In the genomic region with DNA sequence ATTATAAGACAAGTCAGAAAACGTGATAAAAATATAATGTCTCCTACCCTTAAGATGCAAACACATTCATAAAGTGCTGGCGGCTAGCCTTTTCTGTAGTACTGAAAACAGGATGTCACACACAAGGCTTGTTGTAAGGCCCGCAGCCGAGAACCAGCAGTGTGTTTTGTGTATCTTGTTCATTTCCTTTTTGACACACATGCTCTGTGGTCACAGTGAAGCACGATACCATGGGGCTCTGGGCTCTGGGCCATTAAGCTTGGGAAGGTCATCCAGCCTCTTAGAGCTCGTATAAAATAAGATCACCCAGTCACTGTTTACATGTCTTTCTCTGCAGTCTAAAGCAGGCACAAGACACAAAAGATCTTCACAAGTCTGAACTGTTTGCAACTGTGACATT, we compare ENCODE assay signal across 11 mouse cellular contexts.
DNase-seq lines count a peak whose midpoint lies in the region; ATAC-seq and TF ChIP-seq lines count a peak whose summit lies in the region.
"Had no signal": no experiment of that assay in that cellular context is flagged by ENCODE, and none has a peak within 500 bp of the region (broad histone marks: within the 10 kb centered on the region; RNA-seq: fewer than 3 reads in every experiment).

No protein-coding gene starts in this region.

- no peak for TF ChIP-seq CTCF in gastrocnemius, adult 2 months (IDR thresholded peaks at IDR 0.05)

- no peaks in the 10 kb centered on the region for H3K9me3 ChIP-seq in embryonic facial prominence, embryonic 14.5 days (ENCODE audit: control insufficient read depth, low read length)
- no peaks in the 10 kb centered on the region for H3K9me3 ChIP-seq in embryonic facial prominence, embryonic 10.5 days
- no peaks in the 10 kb centered on the region for H3K9me3 ChIP-seq in kidney, embryonic 15.5 days (replicated peaks)
- no peaks in the 10 kb centered on the region for H3K9me3 ChIP-seq in hindbrain, embryonic 15.5 days
- H3K9me3 ChIP-seq: liver, embryonic 15.5 days had no signal

- no peaks in the 10 kb centered on the region for H3K4me1 ChIP-seq in embryonic facial prominence, embryonic 14.5 days (ENCODE audit: control insufficient read depth, insufficient read depth, low read length)
- peaks cover 7% of the 10 kb centered on the region for H3K4me1 ChIP-seq in embryonic facial prominence, embryonic 10.5 days
- 0 out of 2 replicates have a peak, but pooled peaks cover 2% of the 10 kb centered on the region for H3K4me1 ChIP-seq in kidney, embryonic 15.5 days
- H3K4me1 ChIP-seq in hindbrain, embryonic 15.5 days (replicated peaks), result peaks cover 39% of the 10 kb centered on the region
- H3K4me1 ChIP-seq: liver, embryonic 15.5 days had no signal

- no peak for ATAC-seq in embryonic facial prominence, embryonic 14.5 days (ENCODE audit: low read depth)
- ATAC-seq in kidney, embryonic 15.5 days (replicated peaks; ENCODE audit: low FRiP score), result 0 out of 2 replicates have a peak, but pooled peaks have one; percentile 33
- no peak for ATAC-seq in hindbrain, embryonic 15.5 days (ENCODE audit: low FRiP score, low read depth)

- peak; percentile 8 for DNase-seq in embryonic facial prominence, embryonic 14.5 days (ENCODE audit: low spot score)
- no peak for DNase-seq in embryonic facial prominence, embryonic 10.5 days (ENCODE audit: low spot score)
- DNase-seq in kidney, postnatal 25 days, result no peak
- peak; percentile 87 for DNase-seq in gastrocnemius, adult 2 months
- DNase-seq in spleen, postnatal 4 days (ENCODE audit: low spot score in 2 of 2), result no peak
- DNase-seq in frontal cortex, adult 2 months (ENCODE audit: extremely low spot score in 1 of 2, low spot score in 1 of 2), result no peak
- DNase-seq: cerebellum, adult 18-20 months; thymus, adult 18-20 months had no signal

- no peak overlapping the region for H3K27ac ChIP-seq in embryonic facial prominence, embryonic 14.5 days (replicated peaks; ENCODE audit: low read depth, low read length)
- H3K27ac ChIP-seq in embryonic facial prominence, embryonic 10.5 days (replicated peaks), result no peak overlapping the region
- H3K27ac ChIP-seq in kidney, embryonic 15.5 days, result no peak overlapping the region
- peak overlapping the region; percentile 83 for H3K27ac ChIP-seq in gastrocnemius, adult 2 months
- H3K27ac ChIP-seq in hindbrain, embryonic 15.5 days (replicated peaks), result peak overlapping the region; percentile 76
- H3K27ac ChIP-seq: liver, embryonic 15.5 days had no signal

- intact Hi-C loops in gastrocnemius, adult 2 months (cut with DNase I), result no loop called here

- no peaks in the 10 kb centered on the region for H3K36me3 ChIP-seq in embryonic facial prominence, embryonic 14.5 days (ENCODE audit: control insufficient read depth, insufficient read depth, low read length)
- no peaks in the 10 kb centered on the region for H3K36me3 ChIP-seq in embryonic facial prominence, embryonic 10.5 days (replicated peaks)
- H3K36me3 ChIP-seq in kidney, embryonic 15.5 days, result no peaks in the 10 kb centered on the region
- H3K36me3 ChIP-seq in hindbrain, embryonic 15.5 days, result peaks cover 2% of the 10 kb centered on the region; the same call in 1 of the 2 replicates
- H3K36me3 ChIP-seq: liver, embryonic 15.5 days had no signal

- no peak overlapping the region for H3K4me3 ChIP-seq in embryonic facial prominence, embryonic 14.5 days (ENCODE audit: low read depth, low read length)
- H3K4me3 ChIP-seq in embryonic facial prominence, embryonic 10.5 days, result no peak overlapping the region
- no peak overlapping the region for H3K4me3 ChIP-seq in kidney, embryonic 15.5 days (replicated peaks)
- H3K4me3 ChIP-seq in gastrocnemius, adult 2 months, result no peak overlapping the region
- no peak overlapping the region for H3K4me3 ChIP-seq in hindbrain, embryonic 15.5 days
- H3K4me3 ChIP-seq: liver, embryonic 15.5 days had no signal

- no peaks in the 10 kb centered on the region for H3K27me3 ChIP-seq in embryonic facial prominence, embryonic 14.5 days (replicated peaks; ENCODE audit: control insufficient read depth, insufficient read depth, low read length)
- H3K27me3 ChIP-seq in embryonic facial prominence, embryonic 10.5 days (replicated peaks; ENCODE audit: low read depth, poor library complexity, severe bottlenecking), result no peaks in the 10 kb centered on the region
- H3K27me3 ChIP-seq in kidney, embryonic 15.5 days, result no peaks in the 10 kb centered on the region
- H3K27me3 ChIP-seq in hindbrain, embryonic 15.5 days, result no peaks in the 10 kb centered on the region
- H3K27me3 ChIP-seq: liver, embryonic 15.5 days had no signal

- no peak overlapping the region for H3K4me2 ChIP-seq in embryonic facial prominence, embryonic 14.5 days (ENCODE audit: low read depth, low read length)
- H3K4me2 ChIP-seq in kidney, embryonic 15.5 days, result no peak overlapping the region
- H3K4me2 ChIP-seq in hindbrain, embryonic 15.5 days, result no peak overlapping the region
- H3K4me2 ChIP-seq: liver, embryonic 15.5 days had no signal

- 56% methylated on average over 6 of the region's 6 CpGs for WGBS in embryonic facial prominence, embryonic 14.5 days
- WGBS in embryonic facial prominence, embryonic 10.5 days, result 74% methylated on average over 6 of the region's 6 CpGs
- WGBS in kidney, embryonic 15.5 days, result 38% methylated on average over 6 of the region's 6 CpGs
- 51% methylated on average over 6 of the region's 6 CpGs for WGBS in hindbrain, embryonic 15.5 days

- no peak overlapping the region for H3K9ac ChIP-seq in embryonic facial prominence, embryonic 14.5 days (ENCODE audit: low read depth, low read length)
- H3K9ac ChIP-seq in kidney, embryonic 15.5 days, result no peak overlapping the region
- no peak overlapping the region for H3K9ac ChIP-seq in hindbrain, embryonic 15.5 days
- H3K9ac ChIP-seq: liver, embryonic 15.5 days had no signal

Comparison
In these comparisons a context has a peak if more than half of its experiments do, and no peak if none do; other contexts are left out.
1. DNase-seq: peak in embryonic facial prominence, embryonic 14.5 days (single experiment) and gastrocnemius, adult 2 months (single experiment); none in embryonic facial prominence, embryonic 10.5 days (single experiment), kidney, postnatal 25 days (0 of 2), spleen, postnatal 4 days (0 of 2) and frontal cortex, adult 2 months (0 of 2).
2. H3K27ac ChIP-seq: peak in gastrocnemius, adult 2 months (single experiment) and hindbrain, embryonic 15.5 days (single experiment); none in embryonic facial prominence, embryonic 14.5 days (single experiment), embryonic facial prominence, embryonic 10.5 days (single experiment) and kidney, embryonic 15.5 days (single experiment).